Mouse (Mus musculus) heart, postnatal 25 days (tissue): ENCODE measurements around the gene Ttll1. TPM values are rescaled to one million over a fixed set of nuclear protein-coding genes. Genes with fewer than 3 reads are reported as not detected.

Experiments used
- DNase-seq: peaks from one replicate; pipeline ENCODE4 v3.0.0; 2022; ENCODE audit warnings: low spot score
- intact Hi-C: fragments of 180-260 bp; cut with DNase I; formaldehyde crosslinking; loops from one replicate; pipeline ENCODE4 v1.15.1; 2025
- total RNA-seq, 2 experiments: library from RNA; stranded (reverse); gene quantifications; 2 replicates each; pipeline ENCODE4 v1.2.3; 2021

Gene Ttll1
- total RNA-seq, 2 experiments from 2014 or later = 49.0 to 53.0 TPM

GRCm38 (mm10) chr15:83489471-83489870 lies 21.2 kb downstream of the Ttll1 start:
- intact Hi-C loops = no loop called here
- no peak for DNase-seq

GRCm38 (mm10) chr15:83487477-83488115 lies 23.1 kb downstream of the Ttll1 start:
- intact Hi-C loops = no loop called here
- DNase-seq = no peak

GRCm38 (mm10) chr15:83484311-83484710 lies 26.4 kb downstream of the Ttll1 start:
- intact Hi-C loops = loop anchor here (5.0 kb wide), 1 partner anchor 87 kb away; no protein-coding TSS in a partner anchor

GRCm38 (mm10) chr15:83483482-83483881 lies 27.2 kb downstream of the Ttll1 start:
- DNase-seq = no peak
- intact Hi-C loops = loop anchor here (5.0 kb wide), 1 partner anchor 86 kb away; no protein-coding TSS in a partner anchor

More at GRCm38 (mm10) chr15:83484311-83484710, 26.4 kb downstream of the Ttll1 start:
- no peak for DNase-seq

- DNase-seq = no peak
- intact Hi-C loops = loop anchor here (5.0 kb wide), 1 partner anchor 85 kb away; no protein-coding TSS in a partner anchor
Measured at GRCm38 (mm10) chr15:83482645-83483224, 28.0 kb downstream of the Ttll1 start.

GRCm38 (mm10) chr15:83481236-83481780 lies 29.4 kb downstream of the Ttll1 start:
- intact Hi-C loops = loop anchor here (5.0 kb wide), 1 partner anchor 84 kb away; no protein-coding TSS in a partner anchor
- no peak for DNase-seq

GRCm38 (mm10) chr15:83479818-83480217 lies 30.9 kb downstream of the Ttll1 start:
- intact Hi-C loops = loop anchor here (5.0 kb wide), 1 partner anchor 83 kb away; no protein-coding TSS in a partner anchor
- DNase-seq = no peak

- no peak for DNase-seq
- intact Hi-C loops = no loop called here
Measured at GRCm38 (mm10) chr15:83478096-83478495, 32.6 kb downstream of the Ttll1 start.

- intact Hi-C loops = no loop called here
- DNase-seq = no peak
Measured at GRCm38 (mm10) chr15:83476593-83477273, 34.0 kb downstream of the Ttll1 start.

GRCm38 (mm10) chr15:83474466-83474836 lies 36.2 kb downstream of the Ttll1 start:
- no peak for DNase-seq
- intact Hi-C loops = no loop called here

GRCm38 (mm10) chr15:83473832-83474465 lies 36.7 kb downstream of the Ttll1 start:
- DNase-seq = peak; percentile 70
- intact Hi-C loops = no loop called here

- intact Hi-C loops = no loop called here
- DNase-seq = no peak
Measured at GRCm38 (mm10) chr15:83473251-83473650, 37.4 kb downstream of the Ttll1 start.

GRCm38 (mm10) chr15:83471476-83471875 lies 39.2 kb downstream of the Ttll1 start:
- intact Hi-C loops = no loop called here
- DNase-seq = peak; percentile 57

GRCm38 (mm10) chr15:83470443-83470842 lies 40.2 kb downstream of the Ttll1 start:
- intact Hi-C loops = no loop called here
- no peak for DNase-seq

- intact Hi-C loops = loop anchor here (5.0 kb wide), 1 partner anchor 57 kb away; no protein-coding TSS in a partner anchor
- DNase-seq = no peak
Measured at GRCm38 (mm10) chr15:83469279-83469821, 41.3 kb downstream of the Ttll1 start.

GRCm38 (mm10) chr15:83467232-83467966 lies 43.3 kb downstream of the Ttll1 start:
- no peak for DNase-seq
- intact Hi-C loops = loop anchor here (5.0 kb wide), 1 partner anchor 55 kb away; no protein-coding TSS in a partner anchor

- intact Hi-C loops = loop anchor here (5.0 kb wide), 1 partner anchor 54 kb away; no protein-coding TSS in a partner anchor
- no peak for DNase-seq
Measured at GRCm38 (mm10) chr15:83466331-83466730, 44.4 kb downstream of the Ttll1 start.

- DNase-seq = no peak
- intact Hi-C loops = loop anchor here (5.0 kb wide), 1 partner anchor 53 kb away; no protein-coding TSS in a partner anchor
Measured at GRCm38 (mm10) chr15:83464905-83465650, 45.6 kb downstream of the Ttll1 start.
